Mouse (Mus musculus) neutrophil, adult 5-6 weeks (primary cell): ENCODE results near the gene Slc23a4. TPM values are rescaled to one million over a fixed set of nuclear protein-coding genes. Genes with fewer than 3 reads are reported as not detected.

Source experiments
- ATAC-seq: fragments of 151-379, 151-347 bp; 2 replicates; pipeline ENCODE4 v1.8.0; 2017; ENCODE audit warnings: mild to moderate bottlenecking, moderate TSS enrichment; ENCODE audit not compliant: insufficient number of reproducible peaks, poor library complexity, low FRiP score, severe bottlenecking; ENCODE audit errors: extremely low read depth
- total RNA-seq: library from RNA; stranded (forward); fragments of 200-1000 nt; gene quantifications from 2 replicates; pipeline ENCODE4 v1.2.3, GENCODE M21; 2017

Gene Slc23a4
- total RNA-seq, 1 experiment from 2014 or later: 0.23 TPM

DNA sequence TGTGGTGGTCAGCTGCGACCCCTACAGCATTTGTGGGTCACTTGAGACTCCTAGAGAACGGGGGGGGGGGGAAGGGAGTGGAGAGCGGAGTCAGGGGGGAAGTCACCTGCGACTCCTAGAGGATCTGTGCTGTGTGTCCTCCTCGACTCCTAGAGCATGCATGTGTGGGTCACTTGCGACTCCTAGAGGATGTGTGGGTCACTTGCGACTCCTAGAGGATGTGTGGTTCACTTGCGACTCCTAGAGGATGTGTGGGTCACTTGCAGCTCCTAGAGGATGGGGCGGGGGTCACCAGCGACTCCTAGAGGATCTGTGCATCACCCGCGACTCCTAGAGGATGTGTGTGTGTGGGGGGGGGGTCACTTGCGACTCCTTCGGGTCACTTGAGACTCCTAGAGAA lies 66.3 kb downstream of the Slc23a4 start:
- ATAC-seq: peak; percentile 81

DNA sequence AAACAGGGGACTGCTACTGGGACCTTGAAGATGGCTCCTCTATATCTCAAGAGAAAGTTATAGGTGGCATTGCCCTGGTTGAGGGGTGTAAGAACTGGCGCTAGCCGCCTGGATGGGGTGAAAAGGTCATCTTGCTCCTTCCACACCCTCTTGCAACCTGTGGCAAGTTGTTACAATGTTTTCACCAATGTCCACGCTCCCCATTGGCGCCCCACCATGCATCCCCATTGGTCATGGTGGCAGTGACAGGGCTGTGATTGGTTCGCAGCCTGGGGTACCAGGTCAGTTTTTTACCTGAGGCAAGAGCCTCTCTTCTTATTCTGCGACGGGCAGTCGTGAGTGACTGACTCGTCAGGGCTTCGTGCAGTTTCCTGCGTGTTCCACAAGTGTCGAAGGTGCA lies 67.6 kb downstream of the Slc23a4 start:
- no peak for ATAC-seq

DNA sequence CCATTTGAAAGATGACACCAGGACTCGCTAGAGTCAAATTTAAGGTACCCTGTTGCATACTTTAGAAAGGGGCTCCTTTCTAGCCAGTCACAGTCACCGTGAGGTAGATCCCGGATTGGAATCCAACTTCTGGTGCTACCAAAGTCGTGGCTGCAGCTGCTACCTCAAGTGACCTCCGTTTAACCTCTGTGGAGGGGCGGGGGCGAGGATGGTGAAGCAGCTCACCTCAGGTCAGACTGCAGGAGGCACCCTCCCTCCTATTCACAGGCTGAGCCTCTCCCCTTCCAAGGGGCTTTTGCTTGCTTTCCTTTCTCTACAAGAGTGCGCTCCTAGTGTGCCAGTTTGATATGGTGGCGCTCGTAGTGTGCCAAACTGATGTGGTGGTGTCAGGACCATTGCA lies 68.2 kb downstream of the Slc23a4 start, which contains the start of gene Stra8:
Stra8 (plus strand) TSS at position 208 of the 400 bp plus-strand sequence.
- ATAC-seq: no peak

DNA sequence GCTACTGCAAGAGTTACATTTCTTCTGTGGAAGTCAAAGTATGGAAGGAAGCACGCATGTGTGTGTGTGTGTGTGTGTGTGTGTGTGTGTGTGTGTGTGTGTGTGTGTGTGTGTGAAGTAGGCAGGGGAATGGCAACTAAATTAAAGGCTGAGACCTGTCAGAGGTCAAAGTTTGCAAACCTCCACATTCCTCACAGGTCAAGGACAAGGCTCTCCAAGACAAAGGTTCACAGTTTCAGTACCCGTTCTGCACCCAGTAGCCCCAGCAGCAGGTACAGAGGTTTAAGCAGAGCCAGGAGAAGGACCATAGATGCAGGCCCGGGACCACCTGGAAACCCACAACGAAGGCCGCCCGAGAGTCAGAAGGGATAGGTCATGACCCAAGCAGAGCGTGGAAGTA lies 69.1 kb downstream of the Slc23a4 start:
- no peak for ATAC-seq

DNA sequence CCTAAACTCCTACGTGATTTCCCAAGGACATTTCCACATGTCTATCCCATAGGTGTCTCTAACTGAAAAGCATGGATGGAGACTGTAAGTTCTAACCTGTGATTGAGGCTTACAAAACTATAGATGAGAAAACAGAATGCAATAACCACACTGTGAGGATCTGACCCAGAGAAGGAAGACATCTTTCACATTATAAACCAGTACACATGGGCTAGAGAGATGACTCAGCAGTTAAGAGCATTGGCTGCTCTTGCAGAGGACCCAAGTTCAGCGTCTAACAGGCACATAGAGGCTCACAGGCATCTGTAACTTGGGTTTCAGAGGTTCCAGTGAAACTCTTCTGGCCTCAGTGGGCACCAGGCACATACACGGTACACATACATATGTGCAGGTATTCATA lies 73.7 kb downstream of the Slc23a4 start:
- ATAC-seq: no peak

DNA sequence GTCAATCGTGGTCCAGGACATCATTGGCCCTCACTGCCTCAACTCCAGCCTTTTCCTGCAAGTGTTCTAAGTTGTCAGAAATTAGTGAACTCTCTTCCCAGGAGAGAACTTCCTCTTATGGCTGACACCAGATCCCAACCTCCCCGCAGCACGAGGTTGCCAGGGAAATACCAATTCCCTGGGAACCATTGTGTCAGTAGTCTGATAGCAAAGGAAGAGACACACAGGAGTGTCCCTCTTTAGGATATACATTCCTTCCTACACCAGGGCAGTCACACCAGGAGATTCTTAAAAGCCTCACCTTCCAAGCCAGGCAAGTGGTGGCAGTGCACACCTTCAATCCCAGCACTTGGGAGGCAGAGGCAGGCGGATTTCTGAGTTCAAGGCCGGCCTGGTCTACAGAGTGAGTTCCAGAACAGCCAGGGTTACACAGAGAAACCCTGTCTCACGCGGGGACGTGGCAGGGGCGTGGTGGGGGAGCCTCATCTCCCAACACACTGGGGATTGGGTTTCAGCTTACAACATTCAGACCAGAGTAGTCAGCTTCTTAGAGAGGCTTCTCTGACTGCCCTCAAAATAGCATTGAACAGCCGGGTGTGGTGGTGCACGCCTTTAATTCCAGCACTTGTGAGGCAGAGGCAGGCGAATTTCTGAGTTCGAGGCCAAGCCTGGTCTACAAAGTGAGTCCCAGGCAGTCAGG lies 74.7 kb downstream of the Slc23a4 start:
- no peak for ATAC-seq

DNA sequence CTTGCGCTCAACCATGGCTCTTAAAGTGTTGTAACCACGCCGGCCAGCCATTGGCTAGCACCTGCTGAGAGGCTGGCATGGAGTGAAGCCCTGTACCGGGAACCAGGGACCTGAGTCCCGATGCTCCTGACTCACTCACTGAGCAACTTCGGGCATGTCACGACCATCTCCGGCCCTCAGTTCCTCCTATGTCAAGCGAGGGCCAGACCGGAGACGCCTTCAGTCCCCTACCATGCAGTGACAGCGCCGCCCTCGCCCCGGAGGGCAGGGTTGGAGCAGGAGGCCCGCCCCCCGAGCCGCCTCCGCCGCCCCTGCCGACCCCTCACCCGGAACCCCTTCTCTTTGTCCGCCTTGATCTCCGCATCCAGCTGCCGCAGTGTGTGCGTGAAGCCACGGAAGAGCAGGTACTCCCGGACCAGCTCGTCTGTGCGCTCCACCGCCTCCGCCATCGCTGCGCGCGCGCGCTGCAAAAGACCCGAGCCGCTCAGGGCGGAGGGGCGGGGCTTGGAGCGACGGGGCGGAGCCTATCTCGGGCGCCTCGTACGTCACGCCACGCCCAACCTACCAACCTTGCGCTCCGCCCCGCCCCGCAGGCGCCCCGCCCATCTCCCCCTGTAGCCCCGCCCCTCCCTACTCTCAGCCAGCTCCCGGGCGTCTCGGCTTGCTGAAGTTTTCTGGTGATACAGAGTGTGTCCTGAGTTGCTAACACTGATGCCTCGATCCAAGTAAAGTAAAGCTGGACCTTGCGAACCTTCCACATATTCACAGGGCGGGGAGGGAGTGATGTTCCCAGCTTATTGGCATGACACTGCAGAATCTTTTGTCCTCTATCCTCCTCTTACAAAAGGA lies 77.6 kb downstream of the Slc23a4 start, which contains the start of gene Wdr91:
Wdr91 (minus strand) TSS at position 506 of the 849 bp plus-strand sequence.
- peak; percentile 87 for ATAC-seq

DNA sequence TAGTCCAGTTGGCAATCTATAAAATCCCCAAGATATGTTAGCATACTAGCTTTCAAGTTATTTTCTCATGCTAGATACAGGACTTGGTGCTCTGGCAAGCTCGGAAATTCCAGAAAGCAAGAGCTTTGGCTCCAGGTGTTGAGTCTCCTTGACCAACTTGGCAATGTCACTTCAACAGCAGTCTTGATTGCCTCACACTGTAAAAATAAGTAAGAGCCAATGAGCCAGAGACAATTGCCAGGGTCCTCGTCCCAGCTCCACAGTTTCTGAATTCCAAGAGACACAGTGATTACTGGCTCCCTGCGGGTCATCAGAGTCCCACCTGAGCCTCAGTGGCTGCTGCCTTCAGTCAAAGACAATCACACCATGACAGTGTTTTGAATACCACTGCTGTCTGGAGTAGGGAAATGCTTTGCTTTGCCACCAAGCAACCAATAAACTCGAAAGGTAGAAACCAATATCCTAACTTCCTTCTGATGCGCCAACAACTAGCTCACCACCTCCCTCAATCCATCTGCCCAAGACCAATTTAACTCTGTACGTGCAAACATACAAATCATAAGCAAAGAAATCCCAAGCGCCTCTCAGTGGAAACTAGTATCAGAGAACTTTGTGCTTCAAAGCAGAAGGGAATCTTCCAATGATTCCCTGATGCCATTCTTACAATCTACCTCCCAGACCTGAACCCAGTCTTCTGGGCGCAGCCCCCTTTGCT lies 78.4 kb downstream of the Slc23a4 start:
- no peak for ATAC-seq

DNA sequence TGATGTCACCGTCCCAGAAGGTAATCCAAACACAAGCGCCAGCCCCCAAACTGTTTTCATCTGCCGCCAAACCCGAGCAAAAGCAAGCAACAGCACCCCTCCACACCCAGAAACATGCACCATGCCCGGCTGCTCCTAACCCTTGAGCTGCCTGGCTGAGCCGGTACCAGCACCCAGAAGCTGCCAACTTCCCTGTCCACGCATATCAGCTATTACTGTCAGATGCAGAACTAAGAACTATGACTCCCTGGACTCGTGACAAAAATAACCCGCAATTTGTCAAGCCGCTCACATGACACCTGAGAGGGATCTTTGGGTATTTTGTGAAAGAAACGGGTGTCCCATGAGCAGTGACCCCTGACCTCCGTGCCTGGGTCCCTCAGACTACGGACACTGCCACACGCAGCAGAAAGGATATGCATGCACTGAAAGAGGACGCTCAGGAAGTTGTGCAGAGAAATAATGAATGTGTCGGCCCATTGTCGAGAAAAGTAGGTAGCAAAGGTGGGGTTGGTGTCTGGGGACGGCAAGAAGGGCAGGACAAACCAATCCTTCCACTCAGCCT lies 80.4 kb downstream of the Slc23a4 start:
- no peak for ATAC-seq

DNA sequence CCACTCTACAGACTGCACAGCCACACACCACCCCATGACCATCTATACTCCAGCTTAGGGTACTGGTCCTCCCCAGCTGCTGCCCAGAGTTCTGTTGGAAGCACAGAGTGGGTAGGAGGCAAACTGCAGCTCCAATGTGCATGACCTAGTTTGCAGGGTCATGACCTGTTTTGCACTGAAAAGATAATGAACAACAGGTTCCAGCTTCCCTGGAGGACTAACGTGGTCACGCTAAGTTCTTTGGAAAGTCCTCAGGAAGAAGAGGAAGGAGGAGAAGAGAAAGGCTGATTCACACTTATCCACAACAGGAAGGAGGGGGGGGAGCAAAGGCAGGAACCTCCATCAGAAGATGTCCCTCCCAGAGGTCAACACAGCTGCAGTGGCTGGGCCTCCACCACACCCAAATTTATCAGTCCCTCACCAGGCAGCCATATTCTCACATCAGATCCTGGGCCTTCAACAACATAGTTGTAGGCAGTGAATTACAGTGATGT lies 81.0 kb downstream of the Slc23a4 start:
- ATAC-seq: no peak

DNA sequence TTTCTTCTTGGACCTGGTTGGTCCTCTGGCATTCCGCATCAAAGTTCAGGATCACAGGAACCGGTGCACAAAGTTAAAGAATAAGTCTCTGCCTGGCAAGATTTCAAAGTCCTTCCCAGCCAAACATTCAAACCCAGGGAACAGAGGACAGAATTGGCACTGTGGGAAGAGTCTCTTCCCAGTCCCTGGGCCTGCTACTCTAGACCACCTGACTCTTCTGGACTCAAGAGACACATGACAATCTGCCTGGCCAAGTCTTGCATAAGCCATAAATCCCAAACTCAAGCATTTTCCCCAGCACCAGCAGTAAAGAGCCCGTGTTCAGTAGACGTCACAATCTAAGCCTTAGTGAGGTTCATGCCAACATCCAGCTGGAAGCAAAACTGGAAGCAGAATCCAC lies 81.5 kb downstream of the Slc23a4 start:
- no peak for ATAC-seq

DNA sequence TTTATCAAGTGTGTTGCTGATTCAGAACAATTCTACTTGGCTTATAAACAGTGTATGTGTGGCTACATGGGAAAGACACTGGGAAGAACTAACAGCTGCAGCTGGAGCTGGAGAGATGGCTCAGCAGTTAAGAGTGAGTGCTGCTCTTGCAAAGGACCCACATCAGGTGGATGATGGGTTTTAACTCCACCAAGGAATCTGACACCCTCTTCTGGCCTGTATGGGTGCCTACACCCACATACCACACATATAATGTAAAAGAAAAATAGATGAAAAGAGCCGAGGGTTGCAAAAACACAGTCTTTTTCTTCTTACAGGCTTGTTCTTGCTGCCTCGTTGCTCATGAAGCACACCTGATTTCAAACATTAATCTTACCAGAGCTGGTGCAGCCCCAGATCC lies 82.1 kb downstream of the Slc23a4 start:
- ATAC-seq: no peak

DNA sequence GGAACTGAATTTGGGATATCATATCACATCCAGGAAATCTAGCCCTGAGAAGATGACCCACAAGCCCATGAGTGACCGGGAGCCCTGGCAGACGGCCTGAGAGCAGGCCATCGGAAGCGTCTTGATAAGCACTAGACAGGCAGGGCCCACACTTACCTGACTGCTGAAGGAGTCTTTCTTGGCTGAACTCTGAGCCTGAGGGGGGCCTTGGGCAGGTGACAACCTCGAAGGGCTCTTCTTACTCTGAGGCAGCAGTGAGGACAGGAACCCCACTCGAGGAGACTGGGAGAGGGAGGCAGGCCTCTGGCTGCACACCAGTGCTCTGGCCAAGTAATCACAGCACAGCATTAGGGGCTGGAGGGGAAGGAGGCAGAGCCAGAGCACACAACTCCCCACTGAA lies 83.8 kb downstream of the Slc23a4 start:
- no peak for ATAC-seq

DNA sequence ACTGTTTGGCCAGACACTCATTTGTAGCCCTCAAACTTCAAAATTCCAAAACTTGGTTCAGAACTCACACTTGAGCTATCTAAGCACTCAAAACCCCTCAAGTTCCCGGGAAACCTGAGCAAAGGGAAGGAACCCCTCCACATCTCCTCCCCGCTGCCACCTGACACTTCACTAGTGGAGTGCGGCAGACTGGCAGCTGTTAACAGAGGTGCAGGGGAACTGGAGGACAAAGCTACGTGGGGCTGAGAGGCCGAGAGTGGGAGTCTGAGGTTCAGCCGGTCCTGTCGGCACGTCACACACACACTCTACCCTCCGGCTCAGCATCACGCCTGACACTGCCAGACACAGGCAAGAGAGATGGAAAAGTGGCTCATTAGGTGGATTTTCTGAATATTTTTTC lies 84.4 kb downstream of the Slc23a4 start:
- no peak for ATAC-seq

DNA sequence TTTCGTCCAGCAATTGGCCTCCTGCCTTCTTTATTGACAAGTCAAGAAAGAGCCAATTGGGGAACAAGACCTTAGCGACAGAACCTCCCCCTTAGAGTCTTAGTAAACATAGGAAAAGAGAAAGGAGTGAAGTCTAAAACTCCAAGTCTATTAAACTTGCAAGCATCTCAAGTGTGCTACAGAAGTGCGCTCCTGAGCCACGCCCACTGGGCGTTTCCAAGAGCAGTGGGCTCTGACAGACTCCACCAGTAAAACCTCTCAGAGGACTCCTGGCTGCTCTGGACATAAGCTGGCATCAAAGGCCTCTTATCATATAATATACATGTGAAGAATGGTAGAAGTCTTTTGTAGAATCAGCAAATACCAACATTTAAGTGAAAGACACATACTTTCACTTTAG lies 84.8 kb downstream of the Slc23a4 start:
- ATAC-seq: no peak

DNA sequence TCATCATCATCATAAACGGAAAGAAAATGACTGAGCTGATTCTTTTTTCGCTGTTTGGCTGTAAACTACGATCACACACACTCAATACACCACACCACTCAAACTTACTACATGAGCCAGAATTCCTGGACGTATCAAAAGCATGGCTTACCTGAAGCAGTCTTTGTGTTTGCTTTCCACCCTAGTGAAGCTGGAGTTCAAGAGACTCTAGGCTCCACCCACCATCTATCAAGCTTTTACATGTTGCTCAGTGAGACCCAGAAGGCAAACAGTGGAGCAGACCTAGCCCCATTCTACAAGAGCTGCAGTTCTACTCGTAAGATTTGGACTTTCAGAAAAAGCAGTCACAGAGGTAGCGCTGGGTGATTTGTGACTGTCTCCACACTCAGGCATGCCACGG lies 85.6 kb downstream of the Slc23a4 start:
- no peak for ATAC-seq

DNA sequence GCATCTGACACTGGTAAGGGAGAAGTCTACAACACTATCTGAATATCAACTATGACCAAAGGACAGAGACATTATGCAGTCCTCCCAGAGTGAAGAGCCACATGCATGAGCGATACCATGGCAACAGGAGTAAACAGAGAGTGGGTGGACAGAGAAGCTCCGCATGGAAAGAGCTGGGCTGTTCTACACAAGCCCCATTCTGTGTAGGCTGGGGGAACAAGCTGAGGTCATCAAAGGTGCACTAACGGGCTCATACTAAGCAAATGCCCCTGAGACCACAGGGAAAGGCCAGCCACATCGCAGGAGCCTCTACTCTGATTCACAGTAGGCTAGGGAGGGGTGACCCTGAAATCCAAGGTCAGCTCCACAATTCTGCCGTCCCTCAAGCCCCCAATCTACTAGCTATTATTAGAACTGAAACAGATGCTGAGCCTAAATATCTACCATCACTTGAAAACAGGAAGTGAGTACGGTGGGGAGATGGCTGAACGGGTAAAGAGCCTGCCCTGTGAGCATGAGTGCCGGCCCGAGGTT lies 86.2 kb downstream of the Slc23a4 start:
- ATAC-seq: peak; percentile 68

DNA sequence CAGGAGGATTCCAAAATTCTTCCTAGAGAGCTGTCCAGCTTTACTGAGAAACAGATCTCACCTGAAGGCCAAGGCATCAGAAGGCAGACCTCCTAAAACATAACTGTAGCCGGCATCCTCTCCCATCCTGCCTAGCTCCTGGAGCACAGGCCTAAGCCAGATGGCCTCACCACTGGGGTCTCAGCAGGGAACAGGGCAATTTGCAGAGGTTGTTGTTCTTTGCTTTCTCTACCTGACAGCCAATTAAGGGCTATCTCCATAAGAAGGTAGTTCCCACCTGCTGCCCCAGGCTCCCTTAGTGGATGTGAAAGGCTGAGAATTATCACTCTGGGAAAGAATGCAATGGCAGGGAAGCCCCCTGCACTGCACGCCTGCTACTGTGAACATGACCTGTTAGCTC lies 87.2 kb downstream of the Slc23a4 start:
- ATAC-seq: no peak

DNA sequence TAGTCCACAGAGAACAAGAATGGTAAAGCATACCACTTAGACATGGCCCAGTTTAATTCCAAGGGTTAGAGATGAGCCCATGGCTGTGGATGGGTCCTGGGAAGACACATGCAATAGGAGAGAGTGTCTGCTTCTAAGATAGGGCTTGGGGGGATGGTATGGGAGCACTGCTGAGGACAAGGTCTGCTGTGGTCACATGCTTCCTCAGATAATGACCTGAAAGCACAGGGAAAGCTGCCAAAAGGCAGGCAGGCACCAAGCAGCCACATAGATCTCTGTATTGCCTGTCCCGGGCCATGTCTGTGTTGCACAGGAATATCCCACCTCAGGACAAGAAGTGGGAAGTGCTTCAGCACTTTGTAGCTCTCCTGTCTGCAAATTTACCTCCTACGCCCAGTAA lies 89.1 kb downstream of the Slc23a4 start:
- ATAC-seq: no peak
